Mouse (Mus musculus) spleen, postnatal 14 days (tissue): ENCODE measurements at regions not wholly inside any gene's neighbourhood (a gene's known extent, or its start where the extent isn't known, plus 50 kb on each side); places are given as distances from the start of the nearest gene placed in this dataset.
A peak's percentile ranks its signal among the peaks of the same experiment; 100 is the strongest.

ENCODE experiments used
- DNase-seq, 2 experiments: peaks; one replicate each; pipeline ENCODE4 v3.0.0; 2021 to 2022; ENCODE audit warnings: low spot score in 2 of 2

DNA sequence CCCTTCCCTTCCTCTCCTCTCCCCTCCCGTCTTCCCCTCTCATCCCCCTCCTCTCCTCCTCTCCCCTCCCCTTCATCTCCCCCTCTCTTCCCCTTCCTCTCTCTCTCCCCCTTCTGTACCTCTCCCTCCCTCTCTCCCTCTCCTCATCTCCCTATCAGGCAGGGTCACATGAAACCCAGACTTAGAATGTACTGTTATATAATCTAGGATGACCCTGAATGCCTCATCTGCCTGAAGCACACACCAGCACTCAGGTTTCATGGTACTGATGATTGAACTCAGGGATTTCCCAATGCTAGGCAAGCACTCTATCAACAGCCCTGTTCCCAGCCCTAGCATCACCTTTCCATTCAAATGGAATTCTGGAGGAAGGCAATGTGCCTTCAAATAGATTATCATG lies 264.6 kb upstream of the 1700056E22Rik start:
- no peak for DNase-seq

- DNase-seq = no peak
These were observed 263.1 kb upstream of the 1700056E22Rik start for GRCm38 (mm10) chr1:184297001-184297740.

DNA sequence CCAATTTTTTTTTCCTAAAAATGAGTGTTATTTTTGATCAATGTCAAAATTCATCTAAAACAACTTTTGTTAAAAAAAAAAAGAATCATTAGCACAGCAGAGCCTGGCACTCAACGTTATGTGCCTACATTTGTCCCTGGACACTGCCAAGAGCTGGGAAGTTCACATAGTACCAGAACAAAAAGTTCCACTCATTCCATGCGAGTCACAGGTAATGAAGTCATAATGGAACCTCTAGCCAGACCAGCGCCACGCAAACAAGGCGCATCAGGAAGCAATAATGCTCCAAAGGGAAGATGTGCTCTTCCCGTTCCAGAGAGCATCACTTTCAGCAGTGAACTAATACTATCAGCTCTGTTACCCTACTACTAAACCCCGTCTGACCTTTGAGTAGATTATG lies 257.0 kb upstream of the 1700056E22Rik start:
- DNase-seq = no peak

- no peak for DNase-seq
These were observed 255.8 kb upstream of the 1700056E22Rik start for GRCm38 (mm10) chr1:184289733-184290416.

DNA sequence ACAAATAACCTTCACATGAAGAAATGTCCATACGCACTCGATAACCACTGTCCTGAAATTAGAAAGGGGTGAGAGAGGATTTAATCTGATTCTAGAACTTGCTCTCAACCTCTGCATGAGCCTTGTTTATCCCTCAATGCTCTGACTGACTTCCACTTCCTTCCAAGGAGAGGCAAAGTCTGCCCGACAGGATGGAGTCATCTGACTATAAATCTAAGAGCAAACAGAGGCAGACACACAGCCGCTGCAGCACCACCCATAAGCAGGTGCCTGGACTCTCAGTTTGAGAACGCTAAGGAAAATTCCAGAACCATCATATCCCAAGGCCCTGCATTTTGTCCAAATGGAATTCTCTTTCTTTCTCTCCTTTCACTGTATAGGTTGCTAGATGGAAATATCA lies 247.7 kb upstream of the 1700056E22Rik start:
- no peak for DNase-seq

DNA sequence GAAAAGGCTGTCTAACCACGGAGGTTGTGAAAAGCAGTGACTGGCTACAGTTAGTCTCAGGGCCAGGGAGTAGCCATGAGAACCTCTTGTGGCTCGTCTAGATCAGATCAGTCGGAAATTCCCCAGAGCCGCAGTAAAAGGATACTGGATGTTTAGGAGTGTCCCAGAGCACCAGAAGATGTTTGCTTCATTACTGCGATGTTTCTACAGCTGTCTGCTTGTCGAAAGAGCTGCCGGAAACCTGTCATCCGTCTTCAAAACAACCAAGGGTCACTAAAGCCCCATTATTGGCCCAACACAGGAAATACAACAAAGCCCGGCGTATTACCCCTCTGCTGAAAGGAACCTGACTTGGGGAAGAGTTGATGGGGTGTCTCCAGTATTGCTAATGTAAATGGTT lies 245.2 kb upstream of the 1700056E22Rik start:
- DNase-seq = no peak

GRCm38 (mm10) chr1:184277001-184277400 lies 242.9 kb upstream of the 1700056E22Rik start:
- no peak for DNase-seq

- DNase-seq = no peak
These were observed 241.8 kb upstream of the 1700056E22Rik start for GRCm38 (mm10) chr1:184275877-184276276.

- DNase-seq = no peak
These were observed 241.3 kb upstream of the 1700056E22Rik start for GRCm38 (mm10) chr1:184275396-184275795.

DNA sequence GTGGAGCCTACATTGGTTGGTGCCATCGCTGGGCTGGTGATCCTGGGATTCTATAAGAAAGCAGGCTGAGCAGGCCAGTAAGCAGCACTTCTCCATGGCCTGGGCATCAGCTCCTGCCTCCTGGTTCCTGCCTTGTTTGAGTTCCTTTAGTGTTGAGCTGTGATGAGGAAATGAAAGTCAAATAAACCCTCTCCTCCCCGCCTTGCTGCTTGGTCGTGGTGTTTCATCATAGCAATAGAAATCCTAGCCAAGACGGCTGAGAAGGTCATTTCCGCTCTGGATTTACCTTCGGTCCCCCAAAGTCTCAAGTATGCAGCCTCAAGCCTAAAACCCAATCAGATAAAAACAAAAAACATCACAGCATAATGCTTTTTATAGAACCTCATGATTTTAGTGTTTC lies 240.6 kb upstream of the 1700056E22Rik start:
- no peak for DNase-seq

- no peak for DNase-seq
These were observed 239.6 kb upstream of the 1700056E22Rik start for GRCm38 (mm10) chr1:184273722-184274121.

GRCm38 (mm10) chr1:184271254-184271653 lies 237.2 kb upstream of the 1700056E22Rik start:
- no peak for DNase-seq

- peak in 1 of 2 experiments; percentile 25 for DNase-seq
These were observed 231.9 kb upstream of the 1700056E22Rik start for GRCm38 (mm10) chr1:184266051-184266450.

DNA sequence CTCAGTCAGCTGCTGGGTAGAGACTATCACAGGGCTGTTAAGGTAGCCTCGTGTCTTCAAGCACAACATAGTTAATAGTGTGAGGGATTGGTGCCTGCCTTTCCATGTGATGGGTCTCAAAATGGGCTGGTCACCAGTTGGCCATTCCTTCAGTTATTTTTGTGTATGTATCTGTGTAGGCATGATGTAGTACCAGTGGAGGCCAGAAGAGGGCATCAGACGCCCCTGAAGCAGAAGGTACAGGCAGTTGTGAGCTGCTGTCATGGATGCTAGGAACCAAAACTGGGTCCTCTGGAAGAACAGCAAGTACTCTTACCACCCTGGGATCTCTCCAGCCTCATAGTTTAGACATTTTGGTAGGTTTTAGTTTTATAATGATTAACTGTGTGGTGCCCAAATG lies 228.9 kb upstream of the 1700056E22Rik start:
- no peak for DNase-seq

- no peak for DNase-seq
These were observed 227.3 kb upstream of the 1700056E22Rik start for GRCm38 (mm10) chr1:184261385-184261727.

- DNase-seq = no peak
These were observed 226.8 kb upstream of the 1700056E22Rik start for GRCm38 (mm10) chr1:184260722-184261384.

DNA sequence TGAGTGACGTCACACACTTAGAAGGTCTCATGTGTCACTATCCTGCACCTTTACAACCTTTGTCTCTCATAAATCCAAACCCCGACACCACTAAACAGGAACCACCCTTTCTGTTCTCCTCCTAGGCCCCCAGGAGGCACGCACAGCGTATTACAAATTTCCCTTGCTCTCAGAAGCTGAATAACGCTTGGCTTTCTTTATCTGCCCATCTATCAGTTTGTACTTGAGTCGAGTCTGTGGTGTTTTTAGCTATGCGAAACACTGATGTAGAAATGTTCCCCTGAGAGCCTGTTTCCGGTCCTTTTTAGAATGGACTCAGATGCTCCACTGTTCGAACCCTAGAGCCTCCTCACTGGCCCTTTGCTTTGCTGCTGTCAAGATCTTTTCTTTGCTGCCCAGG lies 225.8 kb upstream of the 1700056E22Rik start:
- DNase-seq = no peak

GRCm38 (mm10) chr1:184257356-184257755 lies 223.3 kb upstream of the 1700056E22Rik start:
- no peak for DNase-seq

GRCm38 (mm10) chr1:184254951-184255350 lies 220.8 kb upstream of the 1700056E22Rik start:
- no peak for DNase-seq

DNA sequence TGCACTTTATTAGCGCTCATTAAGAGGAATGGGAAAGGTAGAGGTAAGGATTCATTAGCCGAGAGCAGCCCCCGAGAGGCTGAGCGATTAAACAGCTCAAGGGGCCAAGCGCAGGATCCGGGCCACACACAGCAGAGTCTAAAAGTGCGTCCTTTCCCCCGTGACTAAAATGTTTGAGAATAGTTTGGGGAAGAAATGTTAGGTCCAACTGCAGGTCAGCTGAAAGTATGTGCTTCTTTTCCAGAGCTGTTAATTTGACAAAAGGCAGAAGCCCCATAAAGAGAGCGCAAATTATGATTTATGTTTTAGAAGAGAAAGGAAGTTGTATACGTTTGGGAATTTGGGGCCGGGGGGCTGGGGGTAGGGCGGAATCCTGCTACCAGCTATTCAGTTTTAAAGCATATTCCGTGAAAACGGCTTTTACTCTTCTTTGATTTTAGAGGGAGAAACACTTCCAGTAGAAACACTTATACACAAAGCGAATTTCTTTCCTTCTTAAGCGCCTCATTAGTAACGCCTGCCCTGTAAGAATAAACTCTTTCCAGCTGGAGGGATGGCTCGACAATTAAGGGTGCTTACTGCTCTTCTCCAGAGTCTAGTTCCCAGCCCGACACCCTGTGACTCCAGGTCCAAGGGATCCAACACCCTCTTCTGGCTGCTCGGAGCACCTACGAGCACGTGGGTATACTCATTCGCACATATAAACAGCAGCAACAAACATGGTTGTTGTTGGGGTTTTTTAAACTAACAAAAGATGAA lies 210.8 kb upstream of the 1700056E22Rik start:
- no peak for DNase-seq

GRCm38 (mm10) chr1:184244296-184244695 lies 210.2 kb upstream of the 1700056E22Rik start:
- DNase-seq = no peak

GRCm38 (mm10) chr1:184241846-184242245 lies 207.7 kb upstream of the 1700056E22Rik start:
- DNase-seq = no peak
